Mouse (Mus musculus) forebrain, embryonic 12.5 days (tissue): ENCODE measurements around the gene Hipk4. TPM values are rescaled to one million over a fixed set of nuclear protein-coding genes. Genes with fewer than 3 reads are reported as not detected.
"Not testable (repeated sequence)": the region's sequence is repeated elsewhere in the genome, so short reads cannot be mapped to it uniquely, and the experiment has no call there.

Experiments
- ATAC-seq: fragments of 200-750 bp; cut with Nextera tagmentation; 2 replicates; pipeline ENCODE4 v1.8.0; 2017; ENCODE audit warnings: moderate TSS enrichment; ENCODE audit not compliant: low FRiP score
- H3K27ac ChIP-seq: fragments of 300-500 bp; sonication (generic); 2 replicates; pipeline ENCODE4 v1.5.1; 2016; ENCODE audit warnings: mild to moderate bottlenecking
- H3K27me3 ChIP-seq: fragments of 300-500 bp; sonication (generic); 2 replicates; pipeline ENCODE4 v1.6.1; 2016; ENCODE audit warnings: mild to moderate bottlenecking
- H3K36me3 ChIP-seq: fragments of 300-500 bp; sonication (generic); replicated peaks from 2 replicates; pipeline ENCODE4 v1.6.1; 2016; ENCODE audit warnings: mild to moderate bottlenecking
- H3K4me1 ChIP-seq: fragments of 300-500 bp; sonication (generic); 2 replicates; pipeline ENCODE4 v1.6.1; 2016
- H3K4me2 ChIP-seq: fragments of 300-500 bp; sonication (generic); 2 replicates; pipeline ENCODE4 v1.6.1; 2016; ENCODE audit warnings: mild to moderate bottlenecking, moderate library complexity
- H3K4me3 ChIP-seq: fragments of 300-500 bp; sonication (generic); replicated peaks from 2 replicates; pipeline ENCODE4 v1.5.1; 2016; ENCODE audit warnings: mild to moderate bottlenecking
- H3K9ac ChIP-seq: fragments of 300-500 bp; sonication (generic); 2 replicates; pipeline ENCODE4 v1.6.1; 2016; ENCODE audit warnings: mild to moderate bottlenecking
- H3K9me3 ChIP-seq: fragments of 300-500 bp; sonication (generic); 2 replicates; pipeline ENCODE4 v1.6.1; 2016
- WGBS: fragments of 180-500 bp; shearing (Covaris S2); methylation state at CpG from one replicate; pipeline ENCODE4 v1.1.7; 2016; 5-methylcytosine and 5-hydroxymethylcytosine counted together
- polyA plus RNA-seq: library from polyadenylated mRNA; unstranded; fragments of >200 nt; fragmentation: Nextera tagmentation; extraction: Ambion mirVana; gene quantifications from 2 replicates; pipeline ENCODE4 v1.2.1, GENCODE M21; 2016

Hipk4 gene
- polyA plus RNA-seq, 1 experiment from 2014 or later: 0.57 TPM

DNA sequence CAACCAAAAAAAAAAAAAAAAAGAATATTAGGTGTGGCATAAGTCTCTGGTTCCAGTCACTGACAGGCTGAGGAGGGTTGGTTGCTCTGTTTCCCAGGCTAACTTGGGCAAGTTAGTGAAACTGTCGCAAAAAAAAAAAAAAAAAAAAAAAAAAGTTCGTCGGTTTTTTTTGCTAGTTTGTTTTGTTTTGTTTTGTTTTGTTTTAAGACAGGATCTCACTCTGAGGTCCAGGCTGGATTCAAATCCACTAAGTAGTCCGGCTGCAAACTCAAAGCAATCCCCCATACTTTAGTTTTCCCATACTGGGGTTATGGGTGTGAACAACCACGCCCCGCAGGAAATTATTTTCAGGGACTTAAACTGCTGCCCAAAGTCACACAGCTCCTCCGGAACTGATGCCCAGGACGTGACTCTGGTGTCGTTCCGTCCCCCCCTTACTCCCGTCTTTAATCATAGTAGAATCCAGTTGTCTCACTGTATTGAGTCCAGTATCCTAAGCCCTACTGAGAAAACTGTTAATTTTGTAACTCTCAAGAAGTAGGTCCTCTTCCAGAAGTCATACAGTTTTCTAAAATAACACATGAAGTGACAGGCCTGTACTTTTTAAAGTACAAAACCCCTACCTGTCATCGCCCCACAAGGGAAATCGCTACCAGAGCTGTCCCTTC, 36.8 kb upstream of the Hipk4 start:
- H3K4me2 ChIP-seq: peak overlapping the region; percentile 65
- peak overlapping the region; percentile 93 for H3K27ac ChIP-seq
- H3K27me3 ChIP-seq: peaks cover 18% of the 10 kb centered on the region
- no peaks in the 10 kb centered on the region for H3K36me3 ChIP-seq
- peak overlapping the region; percentile 38; the same call in 1 of the 2 replicates for H3K9ac ChIP-seq
- H3K9me3 ChIP-seq: no peaks in the 10 kb centered on the region
- ATAC-seq: peak; percentile 9
- 5% methylated on average over 13 of the region's 13 CpGs for WGBS
- H3K4me3 ChIP-seq: peak overlapping the region; percentile 77
- H3K4me1 ChIP-seq: peaks cover 33% of the 10 kb centered on the region

DNA sequence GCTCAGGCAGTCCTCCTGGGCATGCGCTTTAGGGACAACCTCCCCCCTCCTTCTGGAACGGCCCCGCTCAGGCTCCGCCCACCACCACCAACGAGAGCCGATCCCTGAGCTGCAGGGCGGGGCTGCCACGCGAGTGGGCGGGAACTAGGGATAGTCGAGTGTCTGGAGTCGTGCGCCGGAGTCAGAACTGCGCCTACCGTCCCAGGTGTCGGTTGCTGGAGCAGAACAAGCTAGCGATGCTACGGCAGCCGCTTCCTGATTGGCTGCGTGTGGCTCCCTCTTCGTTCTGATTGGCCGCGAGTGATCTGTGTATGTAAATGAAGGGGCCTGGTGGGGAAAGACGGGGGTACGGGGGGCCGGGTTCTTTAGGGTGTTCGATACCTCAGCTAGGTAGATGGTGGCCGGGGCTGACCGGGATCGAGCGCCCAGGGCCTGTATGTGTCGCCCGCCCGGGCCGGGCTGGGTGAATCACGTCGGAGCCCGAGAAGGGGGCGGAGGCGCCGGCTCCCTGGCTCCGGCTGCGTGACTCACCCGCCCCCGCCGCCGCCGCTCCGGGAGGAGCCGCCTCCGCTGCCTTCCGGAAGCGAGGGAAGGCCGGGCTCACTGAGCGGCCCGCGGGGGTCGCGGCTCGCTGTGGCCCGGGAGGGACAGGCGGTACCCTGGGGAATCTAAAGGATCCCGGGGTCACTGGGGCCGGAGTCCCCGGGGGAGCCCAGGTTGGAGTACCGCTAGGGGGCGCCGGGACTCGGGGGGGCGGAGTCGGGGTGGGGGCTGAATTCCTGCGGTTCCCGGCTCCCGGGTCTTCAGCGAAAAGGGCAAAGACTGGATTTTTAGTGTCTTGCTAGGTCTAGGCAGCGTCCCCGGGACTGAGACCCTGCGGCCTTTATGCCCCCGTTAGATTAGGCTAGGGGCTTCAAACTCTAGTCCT, 36.0 kb upstream of the Hipk4 start, which contains the start of gene Sertad1:
TSS of gene Sertad1 (plus strand) at position 141 of the 928 bp plus-strand sequence.
- ATAC-seq: peak; percentile 97
- H3K36me3 ChIP-seq: no peaks in the 10 kb centered on the region
- H3K9ac ChIP-seq: peak within 1 kb of the TSS; percentile 71
- under 1% methylated on average over 65 of the region's 80 CpGs for WGBS
- peak within 1 kb of the TSS; percentile 65 for H3K4me2 ChIP-seq
- H3K27me3 ChIP-seq: peaks cover 18% of the 10 kb centered on the region
- H3K4me3 ChIP-seq: peak within 1 kb of the TSS; percentile 77
- H3K27ac ChIP-seq: peak within 1 kb of the TSS; percentile 93
- H3K9me3 ChIP-seq: no peaks in the 10 kb centered on the region
- peaks cover 25% of the 10 kb centered on the region for H3K4me1 ChIP-seq

DNA sequence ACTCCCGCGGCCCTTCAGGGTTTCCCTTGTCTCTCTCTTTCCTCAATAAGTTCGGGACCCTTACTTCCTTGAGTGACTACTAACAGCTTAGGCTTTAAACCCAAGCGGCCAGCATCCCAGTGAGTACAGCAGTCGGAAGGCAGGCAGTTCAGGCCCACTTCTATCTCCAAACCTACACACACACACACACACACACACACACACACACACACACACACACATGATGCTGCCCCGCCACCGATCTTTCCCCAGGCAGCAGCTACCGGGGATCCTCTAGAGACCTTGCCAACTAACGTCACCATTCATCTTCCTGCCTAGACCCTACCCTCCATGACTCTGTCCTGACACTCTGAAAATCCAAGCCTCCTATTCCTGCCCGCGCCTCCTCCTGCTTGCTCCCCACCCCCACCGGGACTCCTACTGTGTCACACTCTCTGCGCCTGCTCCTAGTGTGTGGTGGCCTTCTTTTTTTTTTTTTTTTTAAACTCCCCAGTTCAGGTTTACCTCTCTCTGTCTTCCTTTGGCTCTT, 35.3 kb upstream of the Hipk4 start:
- ATAC-seq: no peak
- H3K9ac ChIP-seq: peak overlapping the region; percentile 71
- no peaks in the 10 kb centered on the region for H3K9me3 ChIP-seq
- H3K36me3 ChIP-seq: no peaks in the 10 kb centered on the region
- H3K4me3 ChIP-seq: peak overlapping the region; percentile 77
- peak overlapping the region; percentile 93 for H3K27ac ChIP-seq
- peaks cover 18% of the 10 kb centered on the region for H3K27me3 ChIP-seq
- 2% methylated on average over 13 of the region's 13 CpGs for WGBS
- peaks cover 25% of the 10 kb centered on the region for H3K4me1 ChIP-seq
- H3K4me2 ChIP-seq: peak overlapping the region; percentile 65

DNA sequence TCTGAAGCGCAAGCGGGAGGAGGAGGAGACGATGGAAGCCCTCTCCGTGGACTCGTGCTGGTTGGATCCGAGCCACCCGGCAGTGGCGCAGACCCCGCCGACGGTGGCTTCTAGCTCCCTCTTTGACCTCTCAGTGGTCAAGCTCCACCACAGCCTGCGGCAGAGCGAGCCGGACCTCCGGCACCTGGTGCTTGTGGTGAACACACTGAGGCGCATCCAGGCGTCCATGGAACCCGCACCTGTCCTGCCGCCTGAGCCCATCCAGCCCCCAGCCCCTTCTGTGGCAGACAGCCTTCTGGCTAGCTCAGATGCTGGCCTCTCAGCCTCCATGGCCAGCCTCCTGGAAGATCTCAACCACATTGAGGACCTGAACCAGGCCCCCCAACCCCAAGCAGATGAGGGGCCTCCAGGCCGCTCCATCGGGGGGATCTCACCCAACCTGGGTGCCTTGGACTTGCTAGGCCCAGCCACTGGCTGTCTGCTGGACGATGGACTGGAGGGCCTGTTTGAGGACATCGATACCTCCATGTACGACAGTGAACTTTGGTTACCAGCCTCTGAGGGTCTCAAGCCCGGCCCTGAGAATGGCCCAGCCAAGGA, 33.7 kb upstream of the Hipk4 start:
- no peak overlapping the region for H3K4me2 ChIP-seq
- no peak overlapping the region for H3K9ac ChIP-seq
- H3K36me3 ChIP-seq: no peaks in the 10 kb centered on the region
- WGBS: 91% methylated on average over 25 of the region's 25 CpGs
- H3K9me3 ChIP-seq: no peaks in the 10 kb centered on the region
- no peak for ATAC-seq
- H3K4me1 ChIP-seq: peaks cover 25% of the 10 kb centered on the region
- H3K4me3 ChIP-seq: no peak overlapping the region
- peaks cover 18% of the 10 kb centered on the region for H3K27me3 ChIP-seq
- no peak overlapping the region for H3K27ac ChIP-seq

DNA sequence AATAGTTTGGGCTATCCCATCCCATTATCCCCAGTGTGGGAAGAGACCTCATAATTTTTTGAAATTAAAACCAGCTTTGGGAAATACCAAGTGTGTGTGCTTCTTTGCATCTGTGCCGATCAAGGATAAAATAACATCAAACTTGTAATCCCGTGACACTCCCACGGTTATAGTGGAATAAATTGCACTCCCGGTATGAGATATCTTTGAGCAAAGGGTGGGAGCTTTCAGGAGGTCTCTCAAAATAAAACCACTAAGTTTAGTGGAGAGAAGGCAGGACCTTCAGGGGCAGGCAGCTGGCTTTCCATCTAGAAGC, 32.9 kb upstream of the Hipk4 start:
- H3K27ac ChIP-seq: peak overlapping the region; percentile 77
- peaks cover 25% of the 10 kb centered on the region for H3K4me1 ChIP-seq
- H3K4me2 ChIP-seq: peak overlapping the region; percentile 64
- peaks cover 16% of the 10 kb centered on the region for H3K27me3 ChIP-seq
- no peak for ATAC-seq
- H3K9me3 ChIP-seq: no peaks in the 10 kb centered on the region
- H3K4me3 ChIP-seq: peak overlapping the region; percentile 43
- WGBS: 40% methylated on average over 4 of the region's 4 CpGs
- no peaks in the 10 kb centered on the region for H3K36me3 ChIP-seq
- H3K9ac ChIP-seq: peak overlapping the region; percentile 66

DNA sequence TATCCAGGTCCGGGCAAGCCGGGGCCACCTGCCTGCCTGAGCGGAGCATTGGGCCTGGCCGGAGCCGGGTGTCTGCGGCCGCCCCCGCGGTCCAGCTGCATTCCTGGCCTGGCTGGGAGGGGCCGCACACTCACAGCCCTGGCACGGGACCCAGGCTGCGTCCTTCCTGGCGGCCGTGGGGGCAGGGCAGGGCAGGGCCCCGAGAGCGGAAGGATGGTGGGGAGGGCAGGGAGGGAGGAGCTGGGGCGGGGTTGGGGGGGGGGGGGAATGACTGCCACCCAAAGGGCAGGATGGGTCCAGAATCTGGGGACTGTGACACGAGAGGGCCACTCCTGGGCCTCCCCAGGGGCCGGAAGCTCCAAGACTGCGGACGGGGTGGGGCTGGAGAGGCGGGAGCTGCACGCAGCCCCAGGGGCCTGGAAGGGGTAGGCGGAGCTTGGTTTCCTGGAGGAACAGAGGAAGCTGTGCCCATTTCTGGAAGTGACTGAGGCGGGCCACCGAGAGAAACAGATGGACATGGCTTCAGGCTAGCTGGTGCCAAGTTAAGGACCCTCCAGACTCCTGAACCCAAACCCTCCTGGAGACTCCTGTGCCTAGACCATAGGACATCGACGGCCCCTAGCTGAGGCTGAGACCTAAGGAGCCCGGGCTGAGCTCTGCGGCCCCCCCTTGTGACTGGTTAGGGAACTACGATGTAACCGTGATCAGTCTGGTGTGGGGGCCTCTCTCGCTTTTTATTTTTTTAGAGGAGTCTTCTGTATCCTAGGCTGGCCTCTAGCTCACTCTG, 32.3 kb upstream of the Hipk4 start:
- Histone ChIP-seq H3K9ac (peak overlapping the region; percentile 66), H3K4me2 (peak overlapping the region; percentile 64), H3K27ac (peak overlapping the region; percentile 77), H3K27me3 (peaks cover 12% of the 10 kb centered on the region), H3K4me3 (peak overlapping the region; percentile 43), H3K36me3 (no peaks in the 10 kb centered on the region), H3K9me3 (no peaks in the 10 kb centered on the region), H3K4me1 (peaks cover 25% of the 10 kb centered on the region)
- ATAC-seq: 0 out of 2 replicates have a peak, but pooled peaks have one; percentile 17
- under 1% methylated on average over 27 of the region's 33 CpGs for WGBS

DNA sequence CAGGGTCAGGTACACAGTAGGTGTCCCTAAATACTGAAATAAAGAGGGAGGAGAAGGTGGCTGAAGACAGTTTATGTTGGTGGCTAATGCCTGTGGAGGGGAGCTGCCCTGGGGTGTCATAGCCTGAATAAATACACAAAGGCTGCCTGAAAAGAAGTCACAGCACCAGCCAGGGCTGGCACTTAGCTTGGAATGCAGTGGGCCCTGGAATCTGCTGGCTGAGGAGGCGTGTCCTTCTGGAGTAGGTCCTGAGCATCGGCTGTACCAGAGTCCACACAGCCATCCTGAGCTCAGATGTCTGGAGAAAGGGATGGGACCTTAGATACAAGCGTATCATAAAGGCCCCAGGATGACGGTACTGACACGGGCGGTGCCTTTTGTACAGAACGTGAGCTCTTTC, 31.2 kb upstream of the Hipk4 start:
- Histone ChIP-seq H3K36me3 (no peaks in the 10 kb centered on the region), H3K27ac (no peak overlapping the region), H3K27me3 (peaks cover 12% of the 10 kb centered on the region), H3K4me3 (no peak overlapping the region), H3K4me2 (no peak overlapping the region), H3K4me1 (peaks cover 22% of the 10 kb centered on the region), H3K9ac (no peak overlapping the region), H3K9me3 (no peaks in the 10 kb centered on the region)
- ATAC-seq: no peak
- WGBS: 83% methylated on average over 7 of the region's 7 CpGs

DNA sequence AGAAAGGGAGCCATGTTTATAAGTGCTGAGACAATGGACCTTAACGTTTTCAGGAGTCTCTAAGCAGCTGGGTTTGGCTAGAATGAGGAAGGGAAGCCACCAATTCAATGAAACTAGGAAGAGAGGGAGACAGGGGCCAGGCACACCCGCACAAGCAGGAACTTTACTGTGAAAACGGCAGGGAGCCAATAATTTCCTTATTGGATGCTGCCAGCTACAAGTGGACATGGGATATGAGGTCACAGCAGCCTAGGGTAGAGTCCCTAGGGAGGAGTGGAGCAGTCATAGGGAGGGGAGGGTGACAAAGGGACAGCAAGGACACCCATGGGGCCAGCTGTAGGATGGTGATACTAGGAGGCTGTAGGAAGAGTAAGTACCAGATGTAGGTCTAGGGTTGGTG, 30.0 kb upstream of the Hipk4 start:
- no peak for ATAC-seq

DNA sequence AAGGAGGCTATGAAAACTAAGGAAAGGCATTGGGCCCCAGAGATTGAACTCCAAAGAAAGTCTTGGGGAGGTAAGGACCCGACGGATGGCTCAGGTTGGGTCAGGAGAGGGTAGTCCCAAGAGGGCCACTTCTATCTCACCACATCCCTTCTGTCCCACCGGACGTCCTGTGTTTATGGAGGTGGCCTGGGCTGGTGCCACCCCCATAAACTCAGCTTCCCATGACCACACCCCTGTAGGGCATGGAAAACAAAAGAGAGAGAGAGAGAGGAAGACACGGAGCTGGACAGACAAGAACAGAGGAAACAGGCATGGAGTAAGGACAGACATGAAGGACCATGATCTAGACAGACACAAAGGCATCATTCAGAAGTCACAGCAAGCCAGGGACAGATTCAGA, 29.6 kb upstream of the Hipk4 start:
- H3K27me3 ChIP-seq: peaks cover 12% of the 10 kb centered on the region
- H3K27ac ChIP-seq: no peak overlapping the region
- no peak overlapping the region for H3K9ac ChIP-seq
- H3K4me2 ChIP-seq: no peak overlapping the region
- H3K4me3 ChIP-seq: no peak overlapping the region
- peaks cover 11% of the 10 kb centered on the region for H3K4me1 ChIP-seq
- WGBS: 86% methylated on average over 5 of the region's 5 CpGs
- H3K36me3 ChIP-seq: no peaks in the 10 kb centered on the region
- no peak for ATAC-seq
- no peaks in the 10 kb centered on the region for H3K9me3 ChIP-seq

More for the DNA sequence above, 30.0 kb upstream of the Hipk4 start:
- no peak overlapping the region for H3K4me3 ChIP-seq
- no peak overlapping the region for H3K4me2 ChIP-seq
- WGBS: 82% methylated on average over 3 of the region's 3 CpGs
- no peaks in the 10 kb centered on the region for H3K36me3 ChIP-seq
- no peaks in the 10 kb centered on the region for H3K9me3 ChIP-seq
- H3K27ac ChIP-seq: no peak overlapping the region
- H3K4me1 ChIP-seq: peaks cover 16% of the 10 kb centered on the region
- H3K27me3 ChIP-seq: peaks cover 12% of the 10 kb centered on the region
- H3K9ac ChIP-seq: no peak overlapping the region

DNA sequence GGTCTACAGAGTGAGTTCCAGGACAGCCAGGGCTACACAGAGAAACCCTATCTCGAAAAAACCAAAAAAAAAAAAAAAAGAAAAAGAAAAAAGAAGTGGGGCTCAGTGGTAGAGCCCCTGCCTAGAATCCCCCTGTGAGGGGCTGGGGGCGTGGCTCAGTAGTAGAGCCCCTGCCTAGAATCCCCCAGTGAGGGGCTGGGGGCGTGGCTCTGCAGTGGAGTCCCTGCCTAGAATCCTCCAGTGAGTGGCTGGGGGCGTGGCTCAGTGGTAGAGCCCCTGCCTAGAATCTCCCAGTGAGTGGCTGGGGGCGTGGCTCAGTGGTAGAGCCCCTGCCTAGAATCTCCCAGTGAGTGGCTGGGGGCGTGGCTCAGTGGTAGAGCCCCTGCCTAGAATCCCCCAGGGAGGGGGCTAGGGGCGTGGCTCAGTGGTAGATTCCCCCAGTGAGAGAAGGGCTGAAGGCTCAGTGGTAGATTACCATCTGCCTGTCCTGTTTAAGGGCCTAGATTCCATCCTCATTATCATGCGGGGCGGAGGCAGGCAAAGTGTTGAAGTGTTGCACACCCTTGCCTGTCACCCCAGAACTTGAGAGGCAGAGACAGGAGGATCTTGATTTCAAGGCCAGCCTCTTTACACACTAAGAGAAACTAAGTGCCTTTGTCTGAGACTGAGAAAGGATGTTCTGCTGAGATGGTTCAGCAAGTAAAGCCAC, 28.3 kb upstream of the Hipk4 start:
- not testable (repeated sequence) for H3K36me3 ChIP-seq, ATAC-seq, H3K9ac ChIP-seq, H3K4me2 ChIP-seq, H3K27me3 ChIP-seq, H3K9me3 ChIP-seq, H3K4me3 ChIP-seq, H3K27ac ChIP-seq
- 88% methylated on average over 9 of the region's 9 CpGs for WGBS
- peaks cover 11% of the 10 kb centered on the region for H3K4me1 ChIP-seq

DNA sequence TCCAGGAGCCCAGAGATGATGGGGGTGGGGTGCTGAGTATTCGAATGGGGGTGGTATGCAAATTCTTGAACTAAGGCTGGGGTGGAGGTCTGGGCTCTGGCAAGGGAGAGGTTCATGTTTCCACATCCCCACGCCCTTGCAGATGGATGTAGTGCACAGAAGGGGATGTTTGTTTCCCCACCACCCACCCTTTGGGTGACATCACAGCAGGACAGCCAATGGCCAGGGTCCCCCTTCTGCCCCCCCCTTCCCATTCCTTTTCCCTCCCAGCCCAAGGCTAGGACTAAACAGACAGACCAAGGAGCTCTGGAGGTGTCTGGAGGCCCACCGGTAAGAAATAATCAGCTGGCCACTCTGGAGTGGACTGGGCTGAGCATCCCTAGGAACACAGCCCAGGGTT, 24.0 kb upstream of the Hipk4 start, which contains the start of gene Prx:
TSS of gene Prx (plus strand) at position 289 of the 400 bp plus-strand sequence.
- Histone ChIP-seq H3K4me2 (no peak within 1 kb of the TSS), H3K36me3 (no peaks in the 10 kb centered on the region), H3K9ac (no peak within 1 kb of the TSS), H3K9me3 (no peaks in the 10 kb centered on the region), H3K27me3 (no peaks in the 10 kb centered on the region), H3K4me1 (no peaks in the 10 kb centered on the region), H3K27ac (no peak within 1 kb of the TSS), H3K4me3 (no peak within 1 kb of the TSS)
- WGBS: 57% methylated on average over 3 of the region's 3 CpGs
- no peak for ATAC-seq
